Mouse (Mus musculus): ENCODE data around the gene Ugt1a6b. TPM values are rescaled to one million over a fixed set of nuclear protein-coding genes. Genes with fewer than 3 reads are reported as not detected.
"Not testable (repeated sequence)": the region's sequence is repeated elsewhere in the genome, so short reads cannot be mapped to it uniquely, and the experiment has no call there.

Ugt1a6b gene
- polyA plus RNA-seq, 1 experiment from 2014 or later: 5.2 TPM

DNA sequence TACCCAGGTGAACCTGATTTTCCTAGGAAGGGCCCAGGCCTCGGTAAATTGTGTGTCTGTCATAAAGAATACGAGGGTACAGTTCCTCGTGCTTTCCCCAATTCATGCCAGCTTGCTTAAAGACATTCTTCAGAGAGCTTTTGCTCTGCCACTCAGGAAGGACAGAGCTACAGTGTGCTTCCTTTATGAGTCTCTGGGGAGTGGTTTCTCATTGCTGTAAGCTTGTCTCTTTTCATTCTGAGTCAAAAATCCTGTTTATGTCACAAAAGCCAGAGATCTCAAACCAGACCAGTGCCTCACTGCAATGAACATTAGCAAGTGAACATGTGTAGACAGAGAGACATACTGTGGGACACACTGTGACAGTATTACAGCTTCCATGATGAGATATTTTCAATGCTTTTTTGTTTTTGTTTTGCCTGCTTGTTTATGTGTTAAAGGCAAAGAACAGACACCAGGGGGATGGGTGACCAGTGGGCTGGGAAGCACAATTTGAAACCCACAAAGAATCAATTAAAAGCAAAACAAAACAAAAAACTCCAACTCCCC, 30.9 kb downstream of the Ugt1a6b start:
- no peaks in the 10 kb centered on the region for H3K9me3 ChIP-seq (ENCODE audit: control insufficient read depth, low read length)
- WGBS: 55% methylated on average over 3 of the region's 3 CpGs
- peak overlapping the region; percentile 85 for H3K27ac ChIP-seq (replicated peaks)
- no peak for DNase-seq (ENCODE audit: low spot score)
- H3K9ac ChIP-seq (ENCODE audit: low read length): no peak overlapping the region
- no peaks in the 10 kb centered on the region for H3K36me3 ChIP-seq (ENCODE audit: control insufficient read depth, insufficient read depth, low read length)
- H3K27me3 ChIP-seq (ENCODE audit: control insufficient read depth, insufficient read depth, low read length): no peaks in the 10 kb centered on the region
- TF ChIP-seq CTCF (IDR thresholded peaks at IDR 0.05; ENCODE audit: low read depth) (no peak), EP300 (optimal IDR thresholded peaks at IDR 0.05) (no peak)
- no peak overlapping the region for H3K4me3 ChIP-seq (ENCODE audit: low read depth, low read length)
- no peaks in the 10 kb centered on the region for H3K4me1 ChIP-seq (replicated peaks; ENCODE audit: control insufficient read depth, insufficient read depth)
- no peak for ATAC-seq (ENCODE audit: low FRiP score, low TSS enrichment)
- 0 out of 2 replicates have a peak overlapping the region, but pooled peaks have one; percentile 18 for H3K4me2 ChIP-seq (replicated peaks; ENCODE audit: low read depth)

DNA sequence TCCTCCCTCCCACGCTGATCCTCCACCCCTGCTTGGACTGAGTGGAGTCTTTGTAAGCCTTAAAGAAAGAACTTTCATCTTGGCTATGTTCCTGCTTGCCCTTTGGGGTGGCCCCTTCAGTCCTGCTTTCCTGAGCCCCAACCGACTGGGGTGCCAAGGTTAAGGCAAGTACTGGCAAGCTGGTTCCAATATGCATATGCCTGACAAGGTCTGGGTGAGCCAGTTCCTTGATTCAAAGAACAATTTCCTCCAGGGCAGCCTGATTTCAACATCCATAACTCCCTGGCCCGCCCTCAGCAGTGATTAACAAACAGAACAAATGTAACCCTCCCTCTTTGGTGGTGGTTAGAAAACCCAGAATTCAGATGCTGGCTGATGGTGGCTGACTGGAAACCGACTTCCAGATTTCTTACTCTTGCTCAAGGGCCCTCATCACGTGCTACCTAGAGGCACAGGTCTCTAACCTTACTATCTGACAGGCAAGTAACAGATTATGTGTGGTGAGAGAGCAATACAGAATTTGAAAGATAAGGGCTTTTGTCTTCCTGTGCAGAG, 31.5 kb downstream of the Ugt1a6b start, which contains the start of gene Ugt1a6a:
Gene Ugt1a6a (plus strand): TSS at position 353 of the 555 bp plus-strand sequence.
- H3K9ac ChIP-seq (ENCODE audit: low read length); H3K27me3 ChIP-seq (ENCODE audit: control insufficient read depth, insufficient read depth, low read length); H3K4me1 ChIP-seq (replicated peaks; ENCODE audit: control insufficient read depth, insufficient read depth); H3K4me3 ChIP-seq (ENCODE audit: low read depth, low read length); H3K36me3 ChIP-seq (ENCODE audit: control insufficient read depth, insufficient read depth, low read length); H3K9me3 ChIP-seq (ENCODE audit: control insufficient read depth, low read length): not testable (repeated sequence)
- 21% methylated on average over 5 of the region's 5 CpGs for WGBS
- ATAC-seq (ENCODE audit: low FRiP score, low TSS enrichment) (peak; percentile 76), DNase-seq (ENCODE audit: low spot score) (peak; percentile 53)
- peak within 1 kb of the TSS; percentile 35 for H3K4me2 ChIP-seq (replicated peaks; ENCODE audit: low read depth)
- peak within 1 kb of the TSS; percentile 85 for H3K27ac ChIP-seq (replicated peaks)

DNA sequence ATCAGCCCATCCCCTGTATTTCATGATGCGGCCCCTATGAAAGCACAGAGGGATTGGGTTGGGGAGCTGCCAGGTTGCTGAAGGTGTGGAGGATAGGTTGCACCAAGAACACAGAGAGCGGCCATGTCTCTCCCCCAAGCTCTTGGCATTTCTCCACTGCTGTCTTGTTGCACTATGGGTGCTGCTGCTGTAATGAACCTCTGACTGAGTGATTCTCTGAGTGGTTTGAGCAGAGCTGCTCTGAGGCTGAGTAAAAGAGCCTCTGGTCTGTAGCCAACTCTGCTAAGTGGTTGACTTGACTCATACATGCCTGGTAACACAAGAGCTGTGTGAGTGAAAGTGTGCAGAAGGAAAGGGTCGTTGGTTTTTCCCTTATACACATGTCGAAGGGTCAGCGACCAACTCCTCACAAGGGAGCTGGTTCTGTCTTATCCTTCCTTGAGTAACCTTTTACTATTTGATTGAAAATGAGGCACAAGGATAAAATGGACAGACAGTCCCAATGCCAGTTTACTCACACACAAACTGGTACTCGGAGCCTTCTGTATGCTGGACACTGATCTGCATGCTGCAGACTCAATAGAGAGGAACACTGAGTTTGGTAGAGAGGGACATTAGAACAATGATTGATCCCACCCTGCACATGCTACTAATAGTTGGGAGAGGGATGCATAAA, 32.3 kb downstream of the Ugt1a6b start:
- not testable (repeated sequence) for H3K4me3 ChIP-seq (ENCODE audit: low read depth, low read length); H3K9me3 ChIP-seq (ENCODE audit: control insufficient read depth, low read length); H3K9ac ChIP-seq (ENCODE audit: low read length); H3K36me3 ChIP-seq (ENCODE audit: control insufficient read depth, insufficient read depth, low read length); H3K27me3 ChIP-seq (ENCODE audit: control insufficient read depth, insufficient read depth, low read length); H3K4me1 ChIP-seq (replicated peaks; ENCODE audit: control insufficient read depth, insufficient read depth); DNase-seq (ENCODE audit: low spot score)
- Histone ChIP-seq H3K27ac (replicated peaks) (peak overlapping the region; percentile 45; the same call in 1 of the 2 replicates), H3K4me2 (replicated peaks; ENCODE audit: low read depth) (peak overlapping the region; percentile 35)
- WGBS: 68% methylated on average over 5 of the region's 6 CpGs
- peak; percentile 38 for ATAC-seq (ENCODE audit: low FRiP score, low TSS enrichment)

DNA sequence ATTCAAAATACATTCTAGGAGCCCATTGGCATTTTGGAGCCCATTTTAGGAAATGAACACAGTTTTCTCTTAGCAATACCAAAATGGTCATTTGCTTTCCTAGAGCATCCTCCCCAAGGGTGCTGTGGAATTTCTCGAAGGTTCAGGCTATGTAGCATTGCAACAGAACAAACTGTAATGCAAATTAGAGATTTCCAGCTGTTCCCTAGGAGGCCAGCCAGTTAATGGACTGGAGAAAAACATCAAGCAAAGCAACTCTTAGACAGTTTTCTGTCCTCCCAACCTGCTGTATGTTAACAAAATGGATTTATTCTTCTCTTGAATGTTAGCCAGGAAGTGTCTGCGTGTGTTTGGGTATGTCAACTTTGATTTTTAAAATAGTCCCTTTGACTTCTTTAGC, 33.6 kb downstream of the Ugt1a6b start:
- no peak overlapping the region for H3K27ac ChIP-seq (replicated peaks)
- ATAC-seq (ENCODE audit: low FRiP score, low TSS enrichment): no peak
- H3K9me3 ChIP-seq (ENCODE audit: control insufficient read depth, low read length): no peaks in the 10 kb centered on the region
- no peaks in the 10 kb centered on the region for H3K4me1 ChIP-seq (replicated peaks; ENCODE audit: control insufficient read depth, insufficient read depth)
- TF ChIP-seq EP300 (optimal IDR thresholded peaks at IDR 0.05): no peak
- no peak for TF ChIP-seq CTCF (IDR thresholded peaks at IDR 0.05; ENCODE audit: low read depth)
- no peaks in the 10 kb centered on the region for H3K27me3 ChIP-seq (ENCODE audit: control insufficient read depth, insufficient read depth, low read length)
- 48% methylated on average over 2 of the region's 2 CpGs for WGBS
- H3K9ac ChIP-seq (ENCODE audit: low read length): no peak overlapping the region
- no peak for DNase-seq (ENCODE audit: low spot score)
- no peak overlapping the region for H3K4me3 ChIP-seq (ENCODE audit: low read depth, low read length)
- no peaks in the 10 kb centered on the region for H3K36me3 ChIP-seq (ENCODE audit: control insufficient read depth, insufficient read depth, low read length)
- H3K4me2 ChIP-seq (replicated peaks; ENCODE audit: low read depth): no peak overlapping the region

DNA sequence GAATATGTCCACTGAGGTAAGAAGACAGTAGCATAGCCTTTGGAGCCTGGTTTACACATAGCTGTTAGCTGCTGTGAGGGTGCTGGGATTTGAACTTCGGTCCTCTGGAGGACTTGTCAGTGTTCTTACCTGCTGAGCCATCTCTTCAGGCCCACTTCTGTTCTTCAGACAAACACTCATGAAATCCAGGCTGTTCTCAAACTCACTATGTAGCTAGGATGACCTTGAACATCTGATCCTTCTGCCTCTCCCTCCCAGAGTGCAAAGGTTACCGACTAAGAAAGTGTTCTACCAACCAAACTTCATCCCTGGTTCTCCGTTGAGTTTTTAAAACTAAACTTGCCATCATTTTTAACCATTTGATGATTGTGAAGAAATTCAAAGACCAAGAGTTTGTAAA, 34.2 kb downstream of the Ugt1a6b start:
- H3K4me2 ChIP-seq (replicated peaks; ENCODE audit: low read depth): no peak overlapping the region
- peak; percentile 2 for DNase-seq (ENCODE audit: low spot score)
- no peak for ATAC-seq (ENCODE audit: low FRiP score, low TSS enrichment)
- no peaks in the 10 kb centered on the region for H3K9me3 ChIP-seq (ENCODE audit: control insufficient read depth, low read length)
- 79% methylated on average over 3 of the region's 3 CpGs for WGBS
- no peaks in the 10 kb centered on the region for H3K36me3 ChIP-seq (ENCODE audit: control insufficient read depth, insufficient read depth, low read length)
- no peak overlapping the region for H3K27ac ChIP-seq (replicated peaks)
- no peak overlapping the region for H3K9ac ChIP-seq (ENCODE audit: low read length)
- H3K4me3 ChIP-seq (ENCODE audit: low read depth, low read length): no peak overlapping the region
- no peaks in the 10 kb centered on the region for H3K4me1 ChIP-seq (replicated peaks; ENCODE audit: control insufficient read depth, insufficient read depth)
- H3K27me3 ChIP-seq (ENCODE audit: control insufficient read depth, insufficient read depth, low read length): no peaks in the 10 kb centered on the region
- TF ChIP-seq EP300 (optimal IDR thresholded peaks at IDR 0.05): no peak
- TF ChIP-seq CTCF (IDR thresholded peaks at IDR 0.05; ENCODE audit: low read depth): no peak

DNA sequence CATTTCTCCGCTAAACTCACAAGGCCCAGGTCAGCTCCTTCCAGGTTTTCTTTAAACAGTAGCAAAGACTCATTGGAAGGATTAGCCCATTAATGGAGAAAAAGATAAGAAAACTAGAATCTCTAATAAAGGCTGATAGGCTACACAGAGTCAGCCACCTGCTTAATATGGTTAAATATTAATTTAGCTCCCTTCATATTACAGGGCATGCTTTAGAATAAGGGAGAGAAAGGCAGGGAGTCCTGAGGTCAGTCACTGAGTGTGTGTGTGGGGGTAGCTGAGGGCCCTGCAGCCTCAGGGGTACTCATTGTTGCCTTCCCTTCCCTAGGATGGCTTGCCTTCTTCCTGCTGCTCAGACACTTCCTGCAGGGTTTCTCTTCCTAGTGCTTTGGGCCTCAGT, 35.1 kb downstream of the Ugt1a6b start:
- ATAC-seq (ENCODE audit: low FRiP score, low TSS enrichment): no peak
- no peak for TF ChIP-seq CTCF (IDR thresholded peaks at IDR 0.05; ENCODE audit: low read depth)
- no peak for TF ChIP-seq EP300 (optimal IDR thresholded peaks at IDR 0.05)
- no peaks in the 10 kb centered on the region for H3K4me1 ChIP-seq (replicated peaks; ENCODE audit: control insufficient read depth, insufficient read depth)
- no peaks in the 10 kb centered on the region for H3K36me3 ChIP-seq (ENCODE audit: control insufficient read depth, insufficient read depth, low read length)
- WGBS: 72% methylated on average over 1 of the region's 1 CpGs
- H3K9ac ChIP-seq (ENCODE audit: low read length): no peak overlapping the region
- no peak overlapping the region for H3K27ac ChIP-seq (replicated peaks)
- no peaks in the 10 kb centered on the region for H3K9me3 ChIP-seq (ENCODE audit: control insufficient read depth, low read length)
- no peak overlapping the region for H3K4me2 ChIP-seq (replicated peaks; ENCODE audit: low read depth)
- no peak overlapping the region for H3K4me3 ChIP-seq (ENCODE audit: low read depth, low read length)
- DNase-seq (ENCODE audit: low spot score): peak; percentile 9
- no peaks in the 10 kb centered on the region for H3K27me3 ChIP-seq (ENCODE audit: control insufficient read depth, insufficient read depth, low read length)

DNA sequence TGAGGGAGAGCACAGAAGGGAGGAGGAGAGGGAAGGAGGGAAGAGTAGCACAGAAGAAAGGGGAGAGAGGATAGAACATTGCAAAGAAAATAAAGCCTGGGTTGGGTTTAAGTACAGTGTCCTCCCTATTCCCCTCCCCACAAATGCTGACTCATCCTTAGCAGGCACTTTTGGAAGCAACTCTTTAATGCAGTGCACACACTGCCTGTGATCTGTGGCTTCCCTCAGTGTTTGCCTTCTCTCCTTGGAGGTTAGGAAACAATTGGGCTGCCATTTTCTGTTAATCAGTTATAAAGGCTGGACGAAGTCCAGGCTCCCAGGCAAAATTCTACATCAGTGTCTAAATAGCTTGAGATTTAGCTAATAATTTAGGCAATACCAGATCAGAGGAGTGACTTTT, 37.4 kb downstream of the Ugt1a6b start:
- H3K4me1 ChIP-seq (replicated peaks; ENCODE audit: control insufficient read depth, insufficient read depth); H3K27ac ChIP-seq (replicated peaks); H3K27me3 ChIP-seq (ENCODE audit: control insufficient read depth, insufficient read depth, low read length); H3K36me3 ChIP-seq (ENCODE audit: control insufficient read depth, insufficient read depth, low read length); H3K4me3 ChIP-seq (ENCODE audit: low read depth, low read length); H3K9me3 ChIP-seq (ENCODE audit: control insufficient read depth, low read length); H3K4me2 ChIP-seq (replicated peaks; ENCODE audit: low read depth); H3K9ac ChIP-seq (ENCODE audit: low read length): not testable (repeated sequence)
- peak; percentile 10 for DNase-seq (ENCODE audit: low spot score)
- ATAC-seq (ENCODE audit: low FRiP score, low TSS enrichment): peak; percentile 88
- 27% methylated on average over 1 of the region's 1 CpGs for WGBS
